Mouse (Mus musculus) Patski (cell line): ENCODE measurements around the gene Zbtb22. TPM values are rescaled to one million over a fixed set of nuclear protein-coding genes. Genes with fewer than 3 reads are reported as not detected.
"Not testable (repeated sequence)": the region's sequence is repeated elsewhere in the genome, so short reads cannot be mapped to it uniquely, and the experiment has no call there.

Experiments used
- ATAC-seq: fragments of 100-300 bp; one replicate; pipeline ENCODE4 v1.8.0; 2021
- CTCF ChIA-PET: fragments of 350-600 bp; sonication (Branson Sonifier 250); formaldehyde crosslinking; loops from one replicate; lab custom pipeline; 2022; ENCODE audit warnings: inconsistent platforms; lab: Charles Lee
- POLR2A ChIA-PET: fragments of 350-600 bp; sonication (Branson Sonifier 250); formaldehyde crosslinking; loops from one replicate; lab custom pipeline; 2022; ENCODE audit warnings: antibody characterized with exemption, inconsistent platforms; lab: Charles Lee
- DNase-seq: peaks from one replicate; pipeline ENCODE4 v3.0.0-alpha.2; 2011; ENCODE audit warnings: low read depth, low spot score
- H3K27me3 ChIP-seq: fragments of 371-371 bp; one replicate; pipeline ENCODE4 v1.5.1; 2021
- CTCF ChIP-seq: fragments of 100-300 bp; IDR thresholded peaks from one replicate; pipeline ENCODE4 v1.5.1; 2021
- in situ Hi-C: fragments of 300-500 bp; cut with MboI; formaldehyde crosslinking; loops from 3 replicates; pipeline ENCODE4 v1.11.1; 2018; ENCODE audit warnings: low pct_unique_long_range_greater_than_20kb, mixed read lengths
- polyA plus RNA-seq: library from polyadenylated mRNA; unstranded; gene quantifications from one replicate; pipeline ENCODE4 v1.2.3, GENCODE M21; 2021

Gene Zbtb22
- 30.7 TPM for polyA plus RNA-seq

DNA sequence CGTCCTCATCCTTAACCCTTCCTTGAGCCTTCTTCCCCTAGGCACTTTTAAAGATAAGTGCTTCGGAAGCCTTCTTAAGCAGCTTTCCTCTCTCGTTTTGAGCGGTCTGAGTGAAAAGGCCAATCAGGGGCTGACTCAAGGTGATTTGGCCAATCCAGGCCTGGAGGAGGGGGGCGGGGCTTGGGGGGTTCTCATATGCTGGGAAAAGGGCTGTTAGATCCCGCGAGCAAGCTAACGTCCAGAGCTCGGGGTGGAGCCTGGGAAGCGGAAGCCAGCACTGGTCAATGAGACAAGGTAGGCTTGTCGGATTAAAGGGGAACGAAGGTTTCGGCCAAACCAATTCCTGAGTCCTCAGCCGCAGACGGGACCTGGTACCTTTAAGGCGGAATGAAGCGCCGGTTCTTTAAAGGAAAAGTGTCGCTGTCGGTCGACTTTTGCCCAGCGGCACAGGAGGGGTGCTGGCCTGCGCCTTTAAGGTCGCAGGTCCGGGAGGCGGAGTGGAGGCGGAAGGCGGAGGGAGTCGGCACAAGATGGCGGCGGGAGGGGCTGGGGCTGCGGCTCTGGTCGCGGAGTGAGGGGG is at the start of gene Zbtb22, which contains the start of gene Tapbp:
Zbtb22 (plus strand) TSS at position 234 of the 580 bp plus-strand sequence.
Tapbp (plus strand) TSS at position 229 of the 580 bp plus-strand sequence.
- in situ Hi-C loops = no loop called here
- no peak for TF ChIP-seq CTCF
- ChIA-PET CTCF (interaction anchor here (0.9 to 1.3 kb wide), 2 partner anchors 11 to 27 kb away, joined by 4 read pairs; no protein-coding TSS in a partner anchor), POLR2A (no interaction called here)
- ATAC-seq = peak; percentile 92
- H3K27me3 ChIP-seq = no peaks in the 10 kb centered on the region
- DNase-seq = peak; percentile 98

DNA sequence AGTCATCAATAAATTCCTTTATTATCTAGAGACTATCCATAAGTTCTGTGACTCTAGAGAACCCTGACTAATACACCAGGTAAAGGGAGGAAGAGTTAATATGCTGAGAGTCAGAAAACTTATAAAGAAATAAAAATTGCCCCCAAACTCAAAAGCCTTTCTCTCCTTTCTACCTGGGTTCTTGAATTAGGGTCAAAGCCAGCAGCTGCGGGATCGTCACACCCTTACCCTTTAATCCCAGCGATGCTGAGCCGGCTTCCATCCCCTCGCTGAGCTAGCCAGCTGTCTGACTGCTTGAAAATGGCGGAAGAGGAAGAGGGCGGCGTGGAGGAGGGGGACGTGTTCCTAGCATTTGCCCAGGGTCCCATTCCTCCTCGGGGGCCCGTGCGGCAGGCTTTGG is 42.2 kb upstream of the Zbtb22 start, which contains the start of gene Gm7029:
Gm7029 (plus strand) TSS at position 301 of the 400 bp plus-strand sequence.
- POLR2A ChIA-PET, DNase-seq, H3K27me3 ChIP-seq, ATAC-seq, CTCF ChIA-PET, in situ Hi-C loops: not testable (repeated sequence)

DNA sequence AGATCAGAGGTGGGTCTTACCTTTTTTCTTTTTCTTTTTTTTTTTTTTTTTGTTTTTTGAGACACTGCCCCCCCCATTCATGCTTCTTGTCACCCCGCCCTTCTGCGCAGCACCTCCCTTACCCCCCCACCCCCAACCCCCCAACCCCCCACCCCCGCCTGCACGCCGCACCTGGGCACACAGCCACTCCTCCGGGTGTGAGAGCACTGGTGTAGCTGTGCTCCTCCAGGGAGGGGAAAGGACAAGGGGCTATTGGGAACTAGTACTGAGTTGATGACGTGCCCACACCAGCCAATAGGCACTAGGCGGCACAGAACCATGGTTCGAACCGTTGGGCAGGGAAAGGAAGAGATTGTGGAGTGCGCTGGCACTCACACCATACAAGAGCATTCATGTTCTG is 41.3 kb upstream of the Zbtb22 start:
- no peak for TF ChIP-seq CTCF
- POLR2A ChIA-PET = no interaction called here
- no peak for ATAC-seq
- no peak for DNase-seq
- H3K27me3 ChIP-seq = no peaks in the 10 kb centered on the region
- CTCF ChIA-PET = interaction anchor here (1.2 kb wide), 1 partner anchor 9 kb away, joined by 3 read pairs; no protein-coding TSS in a partner anchor
- in situ Hi-C loops = no loop called here

DNA sequence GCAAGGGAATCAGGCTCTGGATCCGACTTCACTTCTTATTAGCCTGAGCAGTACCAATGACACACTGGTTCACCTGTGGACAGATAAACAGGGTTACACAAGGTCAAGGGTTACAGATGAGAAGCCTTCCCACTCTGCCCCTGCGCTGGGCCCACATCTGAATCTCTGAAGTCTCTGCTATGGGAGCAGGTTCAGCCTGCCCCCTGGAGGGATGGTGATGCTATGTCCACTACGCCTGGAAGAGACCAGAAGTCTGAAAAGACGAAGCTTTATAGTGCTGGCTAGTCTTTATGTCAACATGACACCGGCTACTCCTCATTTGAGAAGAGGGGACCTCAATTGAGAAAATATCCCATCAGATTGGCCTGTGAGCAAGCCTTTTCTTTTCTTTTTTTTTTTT is 39.9 kb upstream of the Zbtb22 start:
- H3K27me3 ChIP-seq, CTCF ChIA-PET, ATAC-seq, DNase-seq, in situ Hi-C loops, POLR2A ChIA-PET: not testable (repeated sequence)

DNA sequence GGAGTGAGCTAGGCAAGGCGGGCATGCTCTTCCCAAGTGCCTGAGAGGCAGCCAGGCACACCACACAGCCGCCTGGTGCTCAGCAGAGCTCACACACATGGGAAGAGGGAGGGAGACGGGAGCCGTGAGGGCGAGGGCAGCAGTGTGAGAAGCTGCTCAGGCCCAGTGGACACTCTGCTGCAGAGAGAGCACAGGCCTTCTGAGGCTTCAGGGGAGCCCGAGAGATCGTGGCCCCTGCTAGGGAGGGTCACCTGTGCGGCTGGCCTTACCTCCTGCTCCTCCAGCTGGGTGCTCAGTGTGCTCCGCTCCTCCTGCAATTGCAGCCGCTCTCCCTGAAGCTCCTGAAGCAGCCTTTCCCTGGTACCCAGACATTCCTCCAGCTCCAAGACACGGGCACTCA is 31.4 kb upstream of the Zbtb22 start:
- POLR2A ChIA-PET, CTCF ChIA-PET, H3K27me3 ChIP-seq, DNase-seq, in situ Hi-C loops, ATAC-seq: not testable (repeated sequence)

DNA sequence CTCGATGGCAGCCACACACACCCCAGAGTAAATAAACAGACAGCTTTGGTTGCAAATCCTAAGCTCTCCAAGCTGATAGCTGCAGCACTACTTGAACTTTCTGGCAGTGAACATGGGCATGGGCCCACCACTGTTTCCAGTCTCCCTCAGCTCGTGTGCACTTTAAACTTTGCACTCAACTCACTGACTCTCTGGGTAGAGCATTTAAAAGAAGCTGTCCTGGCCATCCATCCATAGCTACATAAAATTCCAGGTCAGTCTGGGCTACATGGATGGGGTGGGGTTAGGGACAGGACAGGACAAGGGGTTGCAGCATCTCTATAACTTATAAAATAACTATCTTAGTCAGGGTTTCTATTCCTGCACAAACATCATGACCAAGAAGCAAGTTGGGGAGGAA is 27.9 kb upstream of the Zbtb22 start:
- H3K27me3 ChIP-seq, CTCF ChIA-PET, in situ Hi-C loops, POLR2A ChIA-PET, ATAC-seq, DNase-seq: not testable (repeated sequence)

DNA sequence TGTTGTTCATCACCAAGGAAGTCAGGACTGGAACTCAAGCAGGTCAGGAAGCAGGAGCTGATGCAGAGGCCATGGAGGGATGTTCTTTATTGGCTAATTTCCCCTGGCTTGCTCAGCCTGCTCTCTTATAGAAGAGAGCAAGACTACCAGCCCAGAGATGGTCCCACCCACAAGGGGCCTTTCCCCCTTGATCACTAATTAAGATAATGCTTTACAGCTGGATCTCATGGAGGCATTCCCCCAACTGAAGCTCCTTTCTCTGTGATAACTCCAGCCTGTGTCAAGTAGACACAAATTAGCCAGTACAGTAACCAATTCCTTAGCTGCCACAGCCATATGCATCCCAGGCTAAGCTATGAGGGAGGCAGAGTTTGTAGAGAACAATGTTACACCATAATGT is 27.5 kb upstream of the Zbtb22 start:
- in situ Hi-C loops, H3K27me3 ChIP-seq, POLR2A ChIA-PET, ATAC-seq, DNase-seq: not testable (repeated sequence)
- CTCF ChIA-PET = interaction anchor here (1.0 kb wide), 1 partner anchor 28 kb away, joined by 4 read pairs; the partner anchor contains the start of genes Tapbp and Zbtb22

DNA sequence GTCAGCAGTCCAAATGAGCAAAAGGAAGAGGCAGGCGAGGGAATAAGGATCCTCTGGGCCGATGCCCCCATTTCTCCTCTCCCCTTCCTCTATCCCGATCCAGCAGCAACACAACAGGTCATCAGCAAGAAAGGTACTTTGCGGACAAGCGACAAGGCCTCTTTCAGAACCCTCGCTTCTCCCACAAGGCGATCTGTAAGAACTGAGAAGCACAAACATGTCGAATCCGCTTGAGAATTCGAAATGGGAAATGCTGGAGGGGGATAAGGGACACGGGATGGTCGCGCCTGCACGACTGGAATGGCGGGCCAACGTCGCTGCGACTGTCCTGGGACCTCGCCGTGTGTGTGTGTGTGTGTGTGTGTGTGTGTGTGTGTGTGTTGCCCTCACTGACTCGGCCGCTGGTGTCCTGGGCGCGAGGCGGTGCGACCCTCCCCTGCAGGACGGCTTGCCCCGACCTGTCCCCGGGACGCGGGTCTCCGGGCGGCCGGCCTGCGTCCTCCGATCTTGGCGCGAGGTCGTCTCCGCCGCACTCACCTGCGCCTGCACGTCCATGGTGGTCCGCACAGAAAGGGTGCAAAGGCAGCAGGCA is 25.7 kb upstream of the Zbtb22 start:
- CTCF ChIA-PET, DNase-seq, ATAC-seq, in situ Hi-C loops, H3K27me3 ChIP-seq, POLR2A ChIA-PET: not testable (repeated sequence)

DNA sequence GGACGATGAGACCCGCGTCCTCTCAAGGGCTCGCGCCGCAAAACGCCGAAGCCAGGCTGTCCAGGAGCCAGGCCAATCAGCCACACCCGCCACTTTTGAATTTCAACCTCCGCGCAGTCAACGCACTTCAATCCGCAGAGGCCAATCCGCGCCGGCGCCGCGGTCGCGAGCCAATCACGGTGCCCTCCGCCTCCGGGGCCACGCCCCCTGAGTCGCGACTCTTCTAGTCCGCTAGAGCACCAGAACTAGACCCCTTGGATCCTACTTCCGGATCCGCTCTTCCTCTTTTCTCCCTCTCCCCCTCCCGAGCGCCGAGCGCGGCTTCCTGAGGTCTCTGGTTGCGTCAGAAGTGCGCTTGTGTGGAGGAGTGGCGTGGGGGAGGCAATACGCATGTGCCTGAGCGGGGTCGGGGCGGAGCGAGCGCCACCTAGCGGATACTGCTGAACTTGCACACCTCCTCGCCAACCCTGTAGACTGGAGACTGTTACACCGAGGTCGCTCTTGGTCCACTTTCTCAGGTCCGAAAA is 25.1 kb upstream of the Zbtb22 start, which contains the start of gene Kifc1:
Kifc1 (minus strand) TSS at position 129 of the 527 bp plus-strand sequence.
- POLR2A ChIA-PET = no interaction called here
- in situ Hi-C loops = no loop called here
- DNase-seq (peak; percentile 95), ATAC-seq (peak; percentile 96)
- CTCF ChIA-PET = interaction anchor here (0.7 to 1.0 kb wide), 4 partner anchors 18 to 82 kb away, joined by 3 to 4 read pairs (median 4); partner anchors contain the start of gene Daxx
- TF ChIP-seq CTCF = peak; percentile 94
- H3K27me3 ChIP-seq = no peaks in the 10 kb centered on the region

DNA sequence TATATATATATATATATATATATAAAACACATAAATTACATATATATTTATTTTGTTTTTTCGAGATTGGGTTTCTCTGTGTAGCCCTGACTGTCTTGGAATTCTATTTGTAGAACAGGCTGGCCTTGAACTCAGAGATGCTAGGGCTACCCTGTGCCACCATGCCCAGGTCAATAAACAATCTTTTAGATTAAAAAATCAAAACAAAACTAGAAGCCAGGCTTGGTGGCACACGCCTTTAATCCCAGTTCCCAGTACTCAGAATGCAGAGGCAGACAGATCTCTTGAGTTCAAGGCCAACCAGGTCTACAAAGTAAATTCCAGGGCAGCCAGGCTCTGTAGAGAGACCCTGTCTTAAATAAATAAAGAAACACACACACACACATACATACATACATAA is 24.3 kb upstream of the Zbtb22 start:
- POLR2A ChIA-PET = no interaction called here
- ATAC-seq (no peak), DNase-seq (no peak)
- in situ Hi-C loops = no loop called here
- CTCF ChIA-PET = interaction anchor here (0.7 to 1.0 kb wide), 4 partner anchors 17 to 81 kb away, joined by 3 to 4 read pairs (median 4); partner anchors contain the start of gene Daxx
- no peak for TF ChIP-seq CTCF
- no peaks in the 10 kb centered on the region for H3K27me3 ChIP-seq

DNA sequence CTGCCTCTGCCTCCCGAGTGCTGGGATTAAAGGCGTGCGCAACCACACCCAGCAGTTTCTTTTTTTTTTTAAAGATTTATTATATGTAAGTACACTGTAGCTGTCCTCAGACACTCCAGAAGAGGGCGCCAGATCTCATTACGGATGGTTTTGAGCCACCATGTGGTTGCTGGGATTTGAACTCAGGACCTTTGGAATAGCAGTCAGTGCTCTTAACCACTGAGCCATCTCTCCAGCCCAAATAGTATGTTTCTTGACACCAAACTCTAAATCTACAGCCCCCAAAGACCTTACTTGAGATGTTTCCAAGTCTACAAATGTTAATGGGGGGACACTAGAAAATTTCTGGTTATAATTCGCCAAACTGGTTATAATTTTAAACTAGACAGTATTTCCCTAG is 23.8 kb upstream of the Zbtb22 start:
- in situ Hi-C loops, CTCF ChIA-PET, POLR2A ChIA-PET, H3K27me3 ChIP-seq, ATAC-seq, DNase-seq: not testable (repeated sequence)
- TF ChIP-seq CTCF = peak; percentile 61
